Comparison of ENCODE assay signal across 21 mouse cellular contexts in the genomic region with DNA sequence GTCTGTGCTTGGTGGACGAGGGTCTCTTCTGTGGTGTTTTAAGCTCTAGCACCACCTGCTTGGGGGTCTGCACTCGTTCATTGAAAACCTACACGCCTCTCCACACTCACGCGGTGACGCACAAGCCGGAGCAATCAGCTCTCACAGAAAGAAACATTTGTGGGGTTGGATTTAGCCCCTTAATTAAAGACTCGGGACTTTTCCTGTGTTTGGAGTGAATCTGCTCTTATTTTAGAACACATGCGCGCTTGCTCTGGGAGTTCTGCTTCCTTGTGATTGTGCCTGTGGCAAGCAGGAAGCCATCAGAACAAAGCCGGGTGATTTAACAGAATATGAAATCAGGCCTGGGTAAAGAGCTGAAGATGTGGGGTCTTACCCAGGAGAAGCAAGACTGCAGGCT. TPM values are rescaled to one million over a fixed set of nuclear protein-coding genes. Genes with fewer than 3 reads are reported as not detected.
DNase-seq lines count a peak whose midpoint lies in the region; ATAC-seq and TF ChIP-seq lines count a peak whose summit lies in the region.
"Had no signal": no experiment of that assay in that cellular context is flagged by ENCODE, and none has a peak within 500 bp of the region (broad histone marks: within the 10 kb centered on the region; RNA-seq: fewer than 3 reads in every experiment).

Gene Cort, minus strand, starts transcription at position 101 of the 400 bp plus-strand sequence.

- peaks cover 8% of the 10 kb centered on the region for H3K4me1 ChIP-seq in hindbrain, embryonic 10.5 days (replicated peaks)
- no peaks in the 10 kb centered on the region for H3K4me1 ChIP-seq in hindbrain, embryonic 11.5 days (replicated peaks; ENCODE audit: control insufficient read depth, insufficient read depth, low read length)
- 0 out of 2 replicates have a peak, but pooled peaks cover 4% of the 10 kb centered on the region for H3K4me1 ChIP-seq in stomach, embryonic 14.5 days (ENCODE audit: control insufficient read depth, insufficient read depth, low read length)
- no peaks in the 10 kb centered on the region for H3K4me1 ChIP-seq in stomach, postnatal 0 days (replicated peaks; ENCODE audit: control insufficient read depth, insufficient read depth)
- H3K4me1 ChIP-seq: neural tube, embryonic 13.5 days had no signal

- 90% methylated on average over 11 of the region's 11 CpGs for WGBS in hindbrain, embryonic 10.5 days
- WGBS in hindbrain, embryonic 11.5 days: 87% methylated on average over 11 of the region's 11 CpGs
- 79% methylated on average over 11 of the region's 11 CpGs for WGBS in stomach, embryonic 14.5 days
- 81% methylated on average over 11 of the region's 11 CpGs for WGBS in stomach, postnatal 0 days

- no peak for ATAC-seq in hindbrain, embryonic 11.5 days (ENCODE audit: low FRiP score)
- ATAC-seq in stomach, embryonic 14.5 days (ENCODE audit: insufficient number of reproducible peaks, insufficient read depth, low FRiP score, low read depth): no peak
- no peak for ATAC-seq in stomach, postnatal 0 days (ENCODE audit: low FRiP score, low TSS enrichment)
- ATAC-seq in cerebellum, adult (ENCODE audit: insufficient number of reproducible peaks, low FRiP score, low TSS enrichment): no peak

- H3K9ac ChIP-seq in hindbrain, embryonic 11.5 days (ENCODE audit: low read depth, low read length): no peak within 1 kb of the TSS
- H3K9ac ChIP-seq in stomach, embryonic 14.5 days (replicated peaks; ENCODE audit: low read depth, low read length): no peak within 1 kb of the TSS
- no peak within 1 kb of the TSS for H3K9ac ChIP-seq in stomach, postnatal 0 days (ENCODE audit: low read length)
- H3K9ac ChIP-seq: embryonic facial prominence, embryonic 12.5 days; heart, embryonic 13.5 days; neural tube, embryonic 13.5 days had no signal

- DNase-seq in hindbrain, embryonic 10.5 days (ENCODE audit: low spot score): no peak
- DNase-seq in hindbrain, embryonic 11.5 days (ENCODE audit: low spot score): no peak
- no peak for DNase-seq in left cerebral cortex, adult 2 months (ENCODE audit: extremely low spot score in 1 of 2, low spot score in 2 of 2)
- DNase-seq in left cerebral cortex, adult 11 months (ENCODE audit: low spot score): no peak
- no peak for DNase-seq in stomach, postnatal 0 days (ENCODE audit: low spot score)
- DNase-seq in retina, embryonic 14.5 days (ENCODE audit: low spot score): no peak
- DNase-seq: adrenal gland, adult 8-10 months; cerebellum, adult 18-20 months; cerebellum, postnatal 36 days; heart, postnatal 4 days; kidney, adult 9 months; right cerebral cortex, postnatal 25 days; thymus, postnatal 4 days had no signal

- H3K27me3 ChIP-seq in hindbrain, embryonic 10.5 days (ENCODE audit: insufficient read depth, poor library complexity, severe bottlenecking): no peaks in the 10 kb centered on the region
- no peaks in the 10 kb centered on the region for H3K27me3 ChIP-seq in hindbrain, embryonic 11.5 days (ENCODE audit: control insufficient read depth, insufficient read depth, low read length)
- no peaks in the 10 kb centered on the region for H3K27me3 ChIP-seq in stomach, embryonic 14.5 days (ENCODE audit: control insufficient read depth, insufficient read depth, low read length)
- H3K27me3 ChIP-seq in stomach, postnatal 0 days (ENCODE audit: control insufficient read depth, insufficient read depth, low read length): no peaks in the 10 kb centered on the region
- H3K27me3 ChIP-seq: CH12.LX; embryonic facial prominence, embryonic 12.5 days; heart, embryonic 13.5 days; neural tube, embryonic 13.5 days had no signal

- no peak for TF ChIP-seq EP300 in stomach, postnatal 0 days (optimal IDR thresholded peaks at IDR 0.05)

- peaks cover 61% of the 10 kb centered on the region for H3K36me3 ChIP-seq in hindbrain, embryonic 10.5 days
- no peaks in the 10 kb centered on the region for H3K36me3 ChIP-seq in hindbrain, embryonic 11.5 days (ENCODE audit: control insufficient read depth, insufficient read depth, low read length)
- H3K36me3 ChIP-seq in stomach, embryonic 14.5 days (ENCODE audit: control insufficient read depth, insufficient read depth, low read length): peaks cover 7% of the 10 kb centered on the region
- no peaks in the 10 kb centered on the region; the same call in 1 of the 2 replicates for H3K36me3 ChIP-seq in stomach, postnatal 0 days (ENCODE audit: control insufficient read depth, insufficient read depth, low read length)

- intact Hi-C loops in left cerebral cortex, adult 2 months (cut with DNase I): no loop called here

- no peak within 1 kb of the TSS for H3K4me3 ChIP-seq in hindbrain, embryonic 10.5 days
- no peak within 1 kb of the TSS for H3K4me3 ChIP-seq in hindbrain, embryonic 11.5 days (ENCODE audit: low read depth, low read length)
- no peak within 1 kb of the TSS for H3K4me3 ChIP-seq in left cerebral cortex, adult 2 months
- H3K4me3 ChIP-seq in stomach, embryonic 14.5 days (ENCODE audit: low read depth, low read length): no peak within 1 kb of the TSS
- H3K4me3 ChIP-seq in stomach, postnatal 0 days (ENCODE audit: low read depth, low read length): no peak within 1 kb of the TSS
- H3K4me3 ChIP-seq: embryonic facial prominence, embryonic 12.5 days; heart, embryonic 13.5 days; neural tube, embryonic 13.5 days had no signal

- no peak for TF ChIP-seq CTCF in left cerebral cortex, adult 2 months (IDR thresholded peaks at IDR 0.05)
- TF ChIP-seq CTCF in stomach, postnatal 0 days (IDR thresholded peaks at IDR 0.05; ENCODE audit: low read depth): no peak

- H3K9me3 ChIP-seq in hindbrain, embryonic 10.5 days: no peaks in the 10 kb centered on the region
- H3K9me3 ChIP-seq in hindbrain, embryonic 11.5 days (ENCODE audit: control insufficient read depth, low read length): no peaks in the 10 kb centered on the region
- H3K9me3 ChIP-seq in stomach, embryonic 14.5 days (ENCODE audit: control insufficient read depth, low read depth, low read length): no peaks in the 10 kb centered on the region
- H3K9me3 ChIP-seq in stomach, postnatal 0 days (ENCODE audit: control insufficient read depth, low read length): no peaks in the 10 kb centered on the region
- H3K9me3 ChIP-seq: embryonic facial prominence, embryonic 12.5 days; heart, embryonic 13.5 days; neural tube, embryonic 13.5 days had no signal

- H3K27ac ChIP-seq in hindbrain, embryonic 10.5 days: peak within 1 kb of the TSS; percentile 25; the same call in 1 of the 2 replicates
- H3K27ac ChIP-seq in hindbrain, embryonic 11.5 days (ENCODE audit: low read depth, low read length): no peak within 1 kb of the TSS
- H3K27ac ChIP-seq in left cerebral cortex, adult 2 months: no peak within 1 kb of the TSS
- H3K27ac ChIP-seq in stomach, embryonic 14.5 days (ENCODE audit: low read length): peak within 1 kb of the TSS; percentile 22; the same call in 1 of the 2 replicates
- H3K27ac ChIP-seq in stomach, postnatal 0 days (replicated peaks): no peak within 1 kb of the TSS
- H3K27ac ChIP-seq: embryonic facial prominence, embryonic 12.5 days; heart, embryonic 13.5 days; neural tube, embryonic 13.5 days had no signal

- no peak within 1 kb of the TSS for H3K4me2 ChIP-seq in hindbrain, embryonic 11.5 days (replicated peaks; ENCODE audit: low read depth, low read length)
- no peak within 1 kb of the TSS for H3K4me2 ChIP-seq in stomach, embryonic 14.5 days (replicated peaks; ENCODE audit: low read depth, low read length)
- H3K4me2 ChIP-seq in stomach, postnatal 0 days (replicated peaks; ENCODE audit: low read depth): no peak within 1 kb of the TSS
- H3K4me2 ChIP-seq: embryonic facial prominence, embryonic 12.5 days; heart, embryonic 13.5 days; liver, embryonic 11.5 days; neural tube, embryonic 13.5 days had no signal

RNA-seq across cellular contexts. Expression of gene Cort, which starts in this region (rescaled TPM):
- polyA plus RNA-seq in hindbrain, embryonic 10.5 days (2016; fragmentation: Nextera tagmentation; extraction: Ambion mirVana): 0.25 and 1.0 TPM in 2 replicates
- polyA plus RNA-seq in hindbrain, embryonic 11.5 days (2014; fragmentation: Nextera tagmentation; extraction: Ambion mirVana): 0.36 and 0.54 TPM in 2 replicates
- 10 to 100 TPM; 12.6 to 14.1 TPM for total RNA-seq in left cerebral cortex, adult 2 months (2021)
- 0.65 and 0.81 TPM in 2 replicates for polyA plus RNA-seq in stomach, embryonic 14.5 days (2014; fragmentation: Nextera tagmentation; extraction: Ambion mirVana)
- polyA plus RNA-seq in stomach, postnatal 0 days (2015; fragmentation: Nextera tagmentation; extraction: Ambion mirVana): not detected in 2 replicates
- polyA plus RNA-seq: embryonic facial prominence, embryonic 12.5 days; heart, embryonic 13.5 days; lung, embryonic 16.5 days; neural tube, embryonic 13.5 days had no signal

Comparison
In these comparisons a context has a peak if more than half of its experiments do, and no peak if none do; other contexts are left out.
1. H3K27ac ChIP-seq: peak in hindbrain, embryonic 10.5 days (single experiment) and stomach, embryonic 14.5 days (single experiment); none in hindbrain, embryonic 11.5 days (single experiment), left cerebral cortex, adult 2 months (single experiment) and stomach, postnatal 0 days (single experiment).